Mouse (Mus musculus) C2C12 (cell line): ENCODE results near the gene Kdm8.

ENCODE experiments used
- CTCF ChIP-seq: IDR thresholded peaks from one replicate; pipeline ENCODE4 v1.5.1; 2011; ENCODE audit not compliant: control insufficient read depth, insufficient read depth, insufficient read length
- FOSL1 ChIP-seq: IDR thresholded peaks from one replicate; pipeline ENCODE4 v1.8.0; 2011; ENCODE audit warnings: mild to moderate bottlenecking, low read length; ENCODE audit not compliant: poor library complexity, insufficient read depth, severe bottlenecking
- MAX ChIP-seq: IDR thresholded peaks from one replicate; pipeline ENCODE4 v1.6.1; 2011; ENCODE audit warnings: mild to moderate bottlenecking, control low read depth
- MYOD1 ChIP-seq: IDR thresholded peaks from one replicate; pipeline ENCODE4 v1.6.1; 2011; ENCODE audit warnings: low read depth; ENCODE audit not compliant: control insufficient read depth, insufficient read length
- MYOG ChIP-seq: IDR thresholded peaks from one replicate; pipeline ENCODE4 v1.6.1; 2011; ENCODE audit not compliant: control insufficient read depth, insufficient read length; ENCODE audit errors: extremely low read depth

- TF ChIP-seq MYOG = no peak
- TF ChIP-seq FOSL1 = no peak
- TF ChIP-seq CTCF = no peak
- no peak for TF ChIP-seq MAX
- TF ChIP-seq MYOD1 = no peak
Observed at GRCm38 (mm10) chr7:125475601-125476251, 31.2 kb downstream of the Kdm8 start.
